Mouse (Mus musculus) midbrain, embryonic 13.5 days (tissue): Measurements from ENCODE around the gene Ctnna3. TPM values are rescaled to one million over a fixed set of nuclear protein-coding genes. Genes with fewer than 3 reads are reported as not detected.
"Not testable (repeated sequence)": the region's sequence is repeated elsewhere in the genome, so short reads cannot be mapped to it uniquely, and the experiment has no call there.

Source experiments
- ATAC-seq: fragments of 200-750 bp; cut with Nextera tagmentation; 2 replicates; pipeline ENCODE4 v1.8.0; 2017; ENCODE audit warnings: mild to moderate bottlenecking, moderate TSS enrichment, moderate library complexity
- H3K27ac ChIP-seq: fragments of 300-500 bp; sonication (generic); 2 replicates; pipeline ENCODE4 v1.5.1; 2015; ENCODE audit warnings: inconsistent platforms, mild to moderate bottlenecking, moderate library complexity
- H3K27me3 ChIP-seq: fragments of 300-500 bp; sonication (generic); 2 replicates; pipeline ENCODE4 v1.6.1; 2015; ENCODE audit warnings: mild to moderate bottlenecking, inconsistent platforms
- H3K36me3 ChIP-seq: fragments of 300-500 bp; sonication (generic); 2 replicates; pipeline ENCODE4 v1.6.1; 2015; ENCODE audit warnings: mild to moderate bottlenecking, inconsistent platforms
- H3K4me1 ChIP-seq: fragments of 300-500 bp; sonication (generic); replicated peaks from 2 replicates; pipeline ENCODE4 v1.6.1; 2015; ENCODE audit warnings: inconsistent platforms
- H3K4me2 ChIP-seq: fragments of 300-500 bp; sonication (generic); replicated peaks from 2 replicates; pipeline ENCODE4 v1.6.1; 2015; ENCODE audit warnings: moderate library complexity, mild to moderate bottlenecking, inconsistent platforms
- H3K4me3 ChIP-seq: fragments of 300-500 bp; sonication (generic); replicated peaks from 2 replicates; pipeline ENCODE4 v1.5.1; 2015; ENCODE audit warnings: mild to moderate bottlenecking, inconsistent platforms
- H3K9ac ChIP-seq: fragments of 300-500 bp; sonication (generic); replicated peaks from 2 replicates; pipeline ENCODE4 v1.6.1; 2015; ENCODE audit warnings: mild to moderate bottlenecking, inconsistent platforms
- H3K9me3 ChIP-seq: fragments of 300-500 bp; sonication (generic); 2 replicates; pipeline ENCODE4 v1.6.1; 2016; ENCODE audit warnings: mild to moderate bottlenecking, inconsistent platforms
- whole genome bisulfite sequencing: fragments of 180-500 bp; shearing (Covaris S2); methylation state at CpG from one replicate; pipeline ENCODE4 v1.1.7; 2015; 5-methylcytosine and 5-hydroxymethylcytosine counted together
- polyA plus RNA-seq: library from polyadenylated mRNA; unstranded; fragments of >200 nt; fragmentation: Nextera tagmentation; extraction: Ambion mirVana; gene quantifications from 2 replicates; pipeline ENCODE4 v1.2.1, GENCODE M21; 2015

Ctnna3 gene
- polyA plus RNA-seq, 1 experiment from 2014 or later, result 0.23 TPM

GRCm38 (mm10) chr10:64342702-64343379 is 912.9 kb downstream of the Ctnna3 start:
- H3K4me3 ChIP-seq, result no peak overlapping the region
- ATAC-seq, result no peak

DNA sequence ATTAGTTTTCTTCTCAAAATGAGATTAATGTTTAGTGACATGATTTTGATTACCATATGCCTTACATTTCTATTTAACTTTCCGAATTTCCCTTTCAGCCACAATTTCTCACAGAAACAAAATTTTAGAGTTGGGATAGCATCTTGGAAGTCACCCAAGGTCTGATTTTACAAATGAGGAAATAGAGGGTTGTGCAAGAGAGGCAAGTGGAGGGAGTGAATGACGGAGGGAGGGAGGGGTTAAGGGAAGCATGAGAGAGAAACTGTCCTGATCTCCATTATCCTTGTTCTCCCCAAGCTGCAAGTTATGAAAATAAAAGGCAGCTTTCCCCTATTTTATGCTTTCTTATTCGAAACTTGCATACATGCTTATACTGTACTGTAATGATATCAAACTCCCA is 943.4 kb downstream of the Ctnna3 start:
- H3K27me3 ChIP-seq, result no peaks in the 10 kb centered on the region
- no peak for ATAC-seq
- H3K4me3 ChIP-seq, result no peak overlapping the region
- no peak overlapping the region for H3K27ac ChIP-seq
- H3K36me3 ChIP-seq, result no peaks in the 10 kb centered on the region
- H3K9ac ChIP-seq, result no peak overlapping the region
- 90% methylated on average over 3 of the region's 3 CpGs for WGBS
- H3K9me3 ChIP-seq, result no peaks in the 10 kb centered on the region
- no peaks in the 10 kb centered on the region for H3K4me1 ChIP-seq
- no peak overlapping the region for H3K4me2 ChIP-seq

More at GRCm38 (mm10) chr10:64342702-64343379, 912.9 kb downstream of the Ctnna3 start:
- Histone ChIP-seq H3K36me3 (no peaks in the 10 kb centered on the region), H3K27ac (no peak overlapping the region), H3K4me2 (no peak overlapping the region), H3K4me1 (no peaks in the 10 kb centered on the region), H3K9me3 (no peaks in the 10 kb centered on the region), H3K9ac (no peak overlapping the region), H3K27me3 (no peaks in the 10 kb centered on the region)
- WGBS, result 68% methylated on average over 4 of the region's 4 CpGs

- Histone ChIP-seq H3K27ac (no peak overlapping the region), H3K9me3 (no peaks in the 10 kb centered on the region), H3K9ac (no peak overlapping the region), H3K4me1 (no peaks in the 10 kb centered on the region), H3K4me3 (no peak overlapping the region), H3K27me3 (no peaks in the 10 kb centered on the region), H3K4me2 (no peak overlapping the region), H3K36me3 (no peaks in the 10 kb centered on the region)
- ATAC-seq, result no peak
- WGBS, result 90% methylated on average over 4 of the region's 4 CpGs
These were observed 947.9 kb downstream of the Ctnna3 start for GRCm38 (mm10) chr10:64377751-64378150.

DNA sequence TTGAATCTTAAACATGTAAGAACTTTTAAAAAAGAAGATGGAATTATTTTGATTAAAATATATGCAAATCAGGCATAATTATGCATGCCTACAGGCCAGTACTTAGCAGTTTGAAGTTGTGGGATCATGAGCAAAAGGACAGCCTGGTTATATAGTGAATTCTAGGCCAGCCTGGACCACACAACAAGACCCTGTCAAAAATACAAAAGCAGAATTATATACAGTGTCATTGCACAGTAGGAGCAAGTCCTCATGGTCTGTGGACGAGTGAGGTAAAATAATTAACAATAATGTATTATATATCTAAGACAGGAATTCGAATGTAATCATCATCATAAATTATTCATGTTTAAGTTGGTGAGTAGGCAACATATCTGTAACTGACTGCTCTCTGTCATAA is 966.7 kb downstream of the Ctnna3 start:
- H3K9me3 ChIP-seq, result no peaks in the 10 kb centered on the region
- H3K27me3 ChIP-seq, result no peaks in the 10 kb centered on the region
- H3K27ac ChIP-seq, result no peak overlapping the region
- no peaks in the 10 kb centered on the region for H3K36me3 ChIP-seq
- H3K4me3 ChIP-seq, result no peak overlapping the region
- no peaks in the 10 kb centered on the region for H3K4me1 ChIP-seq
- no peak for ATAC-seq
- no peak overlapping the region for H3K9ac ChIP-seq
- WGBS, result 60% methylated on average over 2 of the region's 2 CpGs
- H3K4me2 ChIP-seq, result no peak overlapping the region

DNA sequence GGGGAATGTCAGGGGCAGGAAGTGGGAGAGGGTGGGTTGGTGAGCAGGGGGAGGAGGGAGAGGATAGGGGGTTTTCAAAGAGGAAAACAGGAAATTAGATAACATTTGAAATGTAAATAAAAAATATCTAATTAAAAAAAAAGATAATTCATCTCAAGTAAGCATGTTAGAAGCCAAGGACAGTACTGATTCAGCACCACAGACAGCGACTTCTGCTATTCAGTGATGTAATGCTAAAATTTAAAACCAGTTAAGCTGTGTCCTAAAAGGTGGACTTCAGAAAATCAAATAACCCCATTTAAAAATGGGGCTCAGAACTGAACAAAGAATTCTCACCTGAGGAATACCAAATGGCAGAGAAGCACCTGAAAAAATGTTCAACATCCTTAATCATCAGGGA is 988.5 kb downstream of the Ctnna3 start:
- not testable (repeated sequence) for ATAC-seq, H3K36me3 ChIP-seq
- 29% methylated on average over 1 of the region's 1 CpGs for WGBS

DNA sequence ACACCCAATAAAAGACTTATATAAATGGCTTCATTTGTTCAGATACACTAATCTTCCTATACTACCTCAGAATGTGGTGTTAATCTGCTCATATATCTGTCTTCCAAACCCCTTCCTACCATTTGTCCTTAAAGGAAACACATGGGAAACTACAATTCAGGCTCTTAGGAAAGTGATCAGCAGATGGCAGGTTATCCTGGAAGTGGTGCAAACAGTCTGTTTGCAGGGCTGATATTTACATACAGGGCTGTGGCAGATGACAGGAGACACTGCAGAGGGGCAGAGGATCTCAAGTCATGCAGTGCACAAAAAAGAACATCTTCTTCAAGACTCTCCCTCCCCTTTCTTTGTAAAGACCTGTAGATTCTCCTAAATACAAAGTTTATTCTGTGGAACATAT is 1008.8 kb downstream of the Ctnna3 start:
- ATAC-seq, result no peak
- no peaks in the 10 kb centered on the region for H3K27me3 ChIP-seq
- H3K4me1 ChIP-seq, result no peaks in the 10 kb centered on the region
- no peak overlapping the region for H3K27ac ChIP-seq
- H3K9ac ChIP-seq, result no peak overlapping the region
- H3K36me3 ChIP-seq, result no peaks in the 10 kb centered on the region
- no peak overlapping the region for H3K4me3 ChIP-seq
- no peak overlapping the region for H3K4me2 ChIP-seq
- no peaks in the 10 kb centered on the region for H3K9me3 ChIP-seq

More for the DNA sequence above, 988.5 kb downstream of the Ctnna3 start:
- H3K4me1 ChIP-seq, H3K9ac ChIP-seq, H3K4me3 ChIP-seq, H3K27me3 ChIP-seq, H3K9me3 ChIP-seq, H3K27ac ChIP-seq, H3K4me2 ChIP-seq: not testable (repeated sequence)

DNA sequence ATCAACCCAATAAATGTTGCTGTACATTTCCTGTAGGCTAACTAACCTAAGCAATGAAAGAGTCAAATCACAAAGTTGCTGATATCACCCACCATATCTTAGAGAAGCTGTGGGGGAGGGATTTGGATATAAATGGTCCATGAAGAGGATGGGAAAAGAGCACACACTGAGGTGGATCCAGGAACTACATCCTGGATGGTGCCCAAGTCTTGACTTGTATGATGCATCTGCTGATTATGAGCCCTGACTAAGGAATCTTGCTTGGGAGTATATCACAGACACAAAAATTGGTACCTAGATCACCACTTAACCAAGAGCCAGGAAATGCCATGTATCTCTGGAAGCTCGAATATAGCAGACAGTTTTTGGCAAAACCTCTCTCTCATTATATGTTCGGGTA is 1018.7 kb downstream of the Ctnna3 start:
- no peaks in the 10 kb centered on the region for H3K27me3 ChIP-seq
- ATAC-seq, result no peak

GRCm38 (mm10) chr10:64483281-64483680 is 1053.4 kb downstream of the Ctnna3 start:
- H3K9ac ChIP-seq, result no peak overlapping the region
- no peaks in the 10 kb centered on the region for H3K36me3 ChIP-seq
- no peak overlapping the region for H3K4me3 ChIP-seq
- 90% methylated on average over 5 of the region's 5 CpGs for WGBS
- H3K9me3 ChIP-seq, result no peaks in the 10 kb centered on the region
- no peak overlapping the region for H3K4me2 ChIP-seq
- no peaks in the 10 kb centered on the region for H3K4me1 ChIP-seq
- H3K27ac ChIP-seq, result no peak overlapping the region
- H3K27me3 ChIP-seq, result no peaks in the 10 kb centered on the region
- ATAC-seq, result no peak

More for the DNA sequence above, 1018.7 kb downstream of the Ctnna3 start:
- Histone ChIP-seq H3K9me3 (no peaks in the 10 kb centered on the region), H3K9ac (no peak overlapping the region), H3K36me3 (no peaks in the 10 kb centered on the region), H3K4me1 (no peaks in the 10 kb centered on the region), H3K27ac (no peak overlapping the region), H3K4me2 (no peak overlapping the region), H3K4me3 (no peak overlapping the region)
- WGBS, result 88% methylated on average over 2 of the region's 2 CpGs

GRCm38 (mm10) chr10:64489471-64489870 is 1059.6 kb downstream of the Ctnna3 start:
- Histone ChIP-seq H3K36me3 (no peaks in the 10 kb centered on the region), H3K9ac (no peak overlapping the region), H3K9me3 (no peaks in the 10 kb centered on the region), H3K4me1 (no peaks in the 10 kb centered on the region), H3K27ac (no peak overlapping the region), H3K4me2 (no peak overlapping the region), H3K27me3 (no peaks in the 10 kb centered on the region), H3K4me3 (no peak overlapping the region)
- ATAC-seq, result no peak

- H3K4me2 ChIP-seq, result no peak overlapping the region
- no peak overlapping the region for H3K27ac ChIP-seq
- H3K4me1 ChIP-seq, result 0 out of 2 replicates have a peak, but pooled peaks cover 4% of the 10 kb centered on the region
- no peak for ATAC-seq
- H3K9ac ChIP-seq, result no peak overlapping the region
- 65% methylated on average over 3 of the region's 3 CpGs for WGBS
- H3K36me3 ChIP-seq, result no peaks in the 10 kb centered on the region
- H3K4me3 ChIP-seq, result no peak overlapping the region
- H3K27me3 ChIP-seq, result no peaks in the 10 kb centered on the region
- H3K9me3 ChIP-seq, result no peaks in the 10 kb centered on the region
These were observed 1113.7 kb downstream of the Ctnna3 start for GRCm38 (mm10) chr10:64543647-64544046.

DNA sequence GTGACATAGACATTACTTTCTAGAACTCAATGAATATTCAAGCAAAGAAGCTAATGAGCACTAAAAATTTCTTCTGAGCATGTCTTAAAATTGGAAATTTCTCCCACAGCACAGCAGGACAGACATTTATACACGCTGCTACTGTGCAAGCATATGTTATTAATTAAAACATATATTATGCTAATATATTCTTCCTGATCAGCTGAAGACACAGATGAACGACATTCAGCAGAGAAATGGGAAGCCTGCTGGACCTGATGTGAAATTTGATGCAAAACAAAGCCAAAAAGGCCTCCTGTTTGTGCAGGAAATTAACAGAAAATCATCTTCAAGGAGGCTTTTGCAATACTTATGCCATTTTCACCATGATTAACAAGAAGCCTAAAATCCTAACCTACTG is 1114.5 kb downstream of the Ctnna3 start:
- H3K4me2 ChIP-seq, result no peak overlapping the region
- 0 out of 2 replicates have a peak, but pooled peaks cover 4% of the 10 kb centered on the region for H3K4me1 ChIP-seq
- no peaks in the 10 kb centered on the region for H3K36me3 ChIP-seq
- H3K27ac ChIP-seq, result no peak overlapping the region
- no peaks in the 10 kb centered on the region for H3K9me3 ChIP-seq
- H3K4me3 ChIP-seq, result no peak overlapping the region
- ATAC-seq, result no peak
- no peaks in the 10 kb centered on the region for H3K27me3 ChIP-seq
- 42% methylated on average over 2 of the region's 2 CpGs for WGBS
- H3K9ac ChIP-seq, result no peak overlapping the region

- Histone ChIP-seq H3K4me2 (no peak overlapping the region), H3K9me3 (no peaks in the 10 kb centered on the region), H3K27ac (no peak overlapping the region), H3K9ac (no peak overlapping the region), H3K27me3 (no peaks in the 10 kb centered on the region), H3K4me1 (no peaks in the 10 kb centered on the region), H3K36me3 (no peaks in the 10 kb centered on the region), H3K4me3 (no peak overlapping the region)
- 87% methylated on average over 3 of the region's 3 CpGs for WGBS
- no peak for ATAC-seq
These were observed 1141.4 kb downstream of the Ctnna3 start for GRCm38 (mm10) chr10:64571311-64571710.

DNA sequence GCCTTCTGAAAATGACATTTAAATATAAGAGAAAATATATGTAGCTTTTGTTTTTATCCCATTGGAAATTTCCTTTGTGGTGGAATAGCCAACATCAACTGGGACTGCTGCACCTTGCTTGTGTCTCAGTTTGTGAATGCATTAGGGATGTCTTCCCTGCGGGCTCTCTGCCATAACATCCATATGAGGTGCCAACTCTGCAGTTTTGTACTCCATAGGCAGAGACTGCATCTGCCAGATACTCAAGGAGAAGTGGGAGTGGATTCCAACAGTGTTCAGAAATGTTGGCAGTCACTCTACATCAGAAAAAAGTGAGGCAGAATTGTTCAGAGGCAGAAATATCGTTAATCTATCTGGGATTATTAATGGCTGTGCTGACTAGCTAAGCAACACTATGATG is 1158.2 kb downstream of the Ctnna3 start:
- no peak for ATAC-seq
- Histone ChIP-seq H3K27ac (no peak overlapping the region), H3K36me3 (no peaks in the 10 kb centered on the region), H3K9ac (no peak overlapping the region), H3K4me1 (no peaks in the 10 kb centered on the region), H3K4me2 (no peak overlapping the region), H3K4me3 (no peak overlapping the region), H3K9me3 (no peaks in the 10 kb centered on the region), H3K27me3 (no peaks in the 10 kb centered on the region)
- 93% methylated on average over 2 of the region's 2 CpGs for WGBS
